Mouse (Mus musculus): ENCODE results near the gene Stx5a.

DNA sequence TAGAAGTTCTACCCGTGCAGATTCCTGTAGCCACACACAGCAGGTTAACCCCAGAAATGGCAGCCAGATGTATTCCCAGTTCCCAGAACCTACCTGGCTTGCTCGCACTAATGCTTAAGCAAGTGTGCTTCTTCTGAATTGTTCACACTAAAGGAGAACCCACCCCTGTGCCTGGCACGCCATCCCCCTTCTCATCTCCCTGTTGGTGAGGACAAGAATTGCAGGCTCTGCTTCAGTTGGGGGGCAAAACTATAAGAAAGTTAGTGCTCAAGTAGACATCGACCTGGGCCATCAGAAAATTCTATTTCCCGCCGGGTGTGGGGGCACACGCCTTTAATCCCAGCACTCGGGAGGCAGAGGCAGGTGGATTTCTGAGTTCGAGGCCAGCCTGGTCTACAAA is 41.6 kb upstream of the Stx5a start:
- TF ChIP-seq MYOD1 (IDR thresholded peaks at IDR 0.05; ENCODE audit: control insufficient read depth, insufficient read length, low read depth) (no peak), CTCF (IDR thresholded peaks at IDR 0.05; ENCODE audit: control insufficient read depth, insufficient read depth, insufficient read length) (no peak)
